Mouse (Mus musculus) C2C12 (cell line): ENCODE results near the gene Mmgt1. TPM values are rescaled to one million over a fixed set of nuclear protein-coding genes. Genes with fewer than 3 reads are reported as not detected.

ENCODE experiments used
- H3K27me3 ChIP-seq: one replicate; pipeline ENCODE4 v1.6.1; 2011; ENCODE audit not compliant: control insufficient read depth, insufficient read depth, insufficient read length
- H3K36me3 ChIP-seq: one replicate; pipeline ENCODE4 v1.6.1; 2011; ENCODE audit not compliant: control insufficient read depth, insufficient read depth
- H3K4me3 ChIP-seq: one replicate; pipeline ENCODE4 v1.5.1; 2011; ENCODE audit warnings: mild to moderate bottlenecking, control low read depth; ENCODE audit not compliant: poor library complexity, insufficient read depth, severe bottlenecking
- H3K79me2 ChIP-seq: one replicate; pipeline ENCODE4 v1.6.1; 2011; ENCODE audit not compliant: control insufficient read depth, insufficient read depth
- H3K79me3 ChIP-seq: one replicate; pipeline ENCODE4 v1.6.1; 2011; ENCODE audit warnings: low read depth, control low read depth
- H3ac ChIP-seq: one replicate; pipeline ENCODE3; 2011; ENCODE audit warnings: low read depth; ENCODE audit not compliant: control insufficient read depth, insufficient read length
- CEBPB ChIP-seq: IDR thresholded peaks from one replicate; pipeline ENCODE4 v1.6.1; 2011; ENCODE audit warnings: low read depth, mild to moderate bottlenecking, control low read depth, moderate library complexity
- CTCF ChIP-seq: IDR thresholded peaks from one replicate; pipeline ENCODE4 v1.5.1; 2011; ENCODE audit not compliant: control insufficient read depth, insufficient read depth, insufficient read length
- FOSL1 ChIP-seq: IDR thresholded peaks from one replicate; pipeline ENCODE4 v1.8.0; 2011; ENCODE audit warnings: mild to moderate bottlenecking, low read length; ENCODE audit not compliant: poor library complexity, insufficient read depth, severe bottlenecking
- MAX ChIP-seq: IDR thresholded peaks from one replicate; pipeline ENCODE4 v1.6.1; 2011; ENCODE audit warnings: mild to moderate bottlenecking, control low read depth
- MYOD1 ChIP-seq: IDR thresholded peaks from one replicate; pipeline ENCODE4 v1.6.1; 2011; ENCODE audit warnings: low read depth; ENCODE audit not compliant: control insufficient read depth, insufficient read length
- MYOG ChIP-seq: IDR thresholded peaks from one replicate; pipeline ENCODE4 v1.6.1; 2011; ENCODE audit not compliant: control insufficient read depth, insufficient read length; ENCODE audit errors: extremely low read depth
- USF1 ChIP-seq: IDR thresholded peaks from one replicate; pipeline ENCODE4 v1.6.1; 2011; ENCODE audit warnings: low read depth, mild to moderate bottlenecking, control low read depth, moderate library complexity
- polyA plus RNA-seq: library from polyadenylated mRNA; unstranded; fragments of >200 nt; fragmentation: generic; extraction: Trizol; gene quantifications from one replicate; pipeline ENCODE4 v1.2.1, GENCODE M21; 2012; ENCODE audit warnings: missing spikeins

Mmgt1 gene
- polyA plus RNA-seq, 1 experiment, result 11.7 TPM

DNA sequence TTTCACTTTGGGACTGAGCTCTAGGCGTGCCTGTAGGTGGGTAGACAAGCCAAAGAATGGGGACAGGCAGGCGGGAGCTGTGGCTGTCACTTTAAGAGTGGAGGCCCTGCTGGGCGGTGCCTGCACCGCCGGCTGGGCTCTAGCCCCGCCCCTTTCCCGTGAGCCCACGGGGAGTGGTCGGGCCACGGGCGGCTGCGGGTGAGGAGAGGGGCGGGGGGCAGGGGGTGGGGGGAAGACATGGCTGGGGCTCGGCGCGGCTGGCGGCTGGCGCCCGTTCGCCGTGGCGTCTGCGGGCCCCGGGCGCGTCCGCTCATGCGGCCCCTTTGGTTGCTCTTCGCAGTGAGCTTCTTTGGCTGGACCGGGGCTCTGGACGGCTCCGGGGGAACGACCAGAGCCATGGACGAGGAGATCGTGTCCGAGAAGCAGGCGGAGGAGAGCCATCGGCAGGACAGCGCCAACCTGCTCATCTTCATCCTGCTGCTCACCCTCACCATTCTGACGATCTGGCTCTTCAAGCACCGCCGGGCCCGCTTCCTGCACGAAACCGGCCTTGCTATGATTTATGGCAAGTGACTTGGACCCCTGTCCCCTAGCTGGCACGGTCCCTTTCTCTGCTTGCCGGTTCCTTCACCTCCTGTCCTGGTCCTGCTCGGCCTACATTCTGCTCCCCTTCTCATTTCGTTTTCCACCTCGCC is 11.9 kb upstream of the Mmgt1 start, which contains the start of gene Slc9a6:
Gene Slc9a6 (plus strand): TSS at position 135 of the 695 bp plus-strand sequence.
- Histone ChIP-seq H3K79me3 (no peaks in the 10 kb centered on the region), H3K79me2 (no peaks in the 10 kb centered on the region), H3K36me3 (no peaks in the 10 kb centered on the region), H3K4me3 (peak within 1 kb of the TSS; percentile 40), H3ac (peak within 1 kb of the TSS; percentile 58), H3K27me3 (no peaks in the 10 kb centered on the region)
- TF ChIP-seq USF1 (no peak), MYOG (no peak), MAX (no peak), CTCF (no peak)

DNA sequence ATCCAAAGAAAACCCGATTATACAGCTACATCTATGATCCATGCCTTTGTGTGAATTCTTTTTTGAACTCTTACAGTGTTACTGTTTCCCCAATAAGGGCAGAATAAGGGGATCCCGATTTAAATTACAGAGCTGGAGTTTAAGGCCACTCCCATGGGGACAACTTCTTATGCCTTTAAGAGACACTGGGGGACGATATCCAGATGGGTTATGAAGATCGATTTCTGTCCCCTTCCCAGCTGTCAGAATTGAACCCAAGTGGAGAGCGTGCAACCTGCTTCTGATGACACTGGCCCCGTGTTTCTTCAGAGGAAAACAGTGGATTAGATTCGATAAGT is 11.4 kb upstream of the Mmgt1 start:
- H3K79me3 ChIP-seq, result no peaks in the 10 kb centered on the region
- H3K27me3 ChIP-seq, result no peaks in the 10 kb centered on the region
- H3K4me3 ChIP-seq, result no peak overlapping the region
- H3K79me2 ChIP-seq, result no peaks in the 10 kb centered on the region
- TF ChIP-seq MYOG (no peak), MYOD1 (no peak), CTCF (no peak), MAX (no peak), USF1 (no peak), CEBPB (no peak), FOSL1 (no peak)
- H3K36me3 ChIP-seq, result no peaks in the 10 kb centered on the region
- H3ac ChIP-seq, result peak overlapping the region; percentile 50

DNA sequence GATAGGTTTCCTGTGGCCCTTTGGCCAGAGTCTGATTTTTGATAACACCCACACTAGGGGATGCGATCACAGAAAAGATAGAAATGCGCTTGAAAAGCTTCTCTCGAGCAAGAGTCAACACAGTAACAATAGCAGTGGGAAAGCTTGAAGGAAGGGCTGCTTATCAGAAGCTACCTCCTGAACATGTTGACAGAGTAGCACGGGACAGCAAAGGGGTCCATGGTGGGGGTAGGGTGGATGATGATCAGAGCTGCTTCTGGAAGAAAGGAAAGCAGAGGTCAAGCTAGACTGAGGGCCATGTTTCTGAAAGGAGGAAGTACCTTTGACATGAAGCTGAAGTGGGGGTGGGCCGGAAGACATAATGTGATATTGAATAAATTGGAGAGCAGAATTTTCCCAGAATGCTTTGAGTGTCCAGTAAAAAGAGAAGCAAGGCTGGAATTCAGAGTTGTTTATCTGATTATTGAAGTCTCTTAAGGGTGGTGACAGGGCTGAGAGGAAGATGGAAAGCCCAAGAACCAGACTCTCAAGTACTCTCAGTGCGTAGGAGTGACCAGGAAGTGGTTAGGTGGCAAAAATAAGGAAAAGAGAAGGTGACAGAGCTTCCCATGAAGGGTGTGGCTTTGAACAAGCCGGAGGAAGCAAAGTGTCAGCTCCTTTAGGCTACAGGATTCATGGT is 9.3 kb upstream of the Mmgt1 start:
- Histone ChIP-seq H3K79me3 (no peaks in the 10 kb centered on the region), H3K36me3 (no peaks in the 10 kb centered on the region), H3K4me3 (no peak overlapping the region), H3K79me2 (no peaks in the 10 kb centered on the region), H3ac (no peak overlapping the region), H3K27me3 (no peaks in the 10 kb centered on the region)
- no peak for TF ChIP-seq FOSL1
- no peak for TF ChIP-seq USF1
- no peak for TF ChIP-seq CEBPB
- TF ChIP-seq MYOD1, result no peak
- no peak for TF ChIP-seq MYOG
- TF ChIP-seq CTCF, result no peak
- TF ChIP-seq MAX, result no peak

DNA sequence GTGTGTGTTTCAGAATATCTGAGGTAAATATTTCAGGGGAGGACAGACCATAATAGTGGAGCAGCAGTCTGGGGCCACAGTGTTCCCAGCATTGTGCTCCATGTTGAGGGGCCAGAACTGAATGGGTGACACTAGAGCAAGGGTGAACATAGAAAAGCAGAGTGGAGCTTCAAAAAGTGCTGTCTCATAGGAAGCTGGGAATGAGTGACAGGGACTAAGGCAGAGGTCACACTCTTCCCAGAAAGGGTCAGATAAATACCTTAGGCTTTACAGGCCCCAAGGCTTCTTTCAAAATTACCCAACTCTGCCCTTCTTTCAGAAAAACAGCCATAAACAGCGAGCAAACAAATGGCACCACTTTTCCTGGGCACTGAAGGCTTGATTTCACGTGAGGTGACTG is 8.7 kb upstream of the Mmgt1 start:
- H3K79me2 ChIP-seq, result no peaks in the 10 kb centered on the region
- no peaks in the 10 kb centered on the region for H3K79me3 ChIP-seq
- no peaks in the 10 kb centered on the region for H3K27me3 ChIP-seq
- H3K36me3 ChIP-seq, result no peaks in the 10 kb centered on the region
- TF ChIP-seq FOSL1 (no peak), USF1 (no peak), MAX (no peak), CEBPB (no peak), MYOD1 (no peak), MYOG (no peak), CTCF (no peak)
- H3ac ChIP-seq, result no peak overlapping the region
- no peak overlapping the region for H3K4me3 ChIP-seq

DNA sequence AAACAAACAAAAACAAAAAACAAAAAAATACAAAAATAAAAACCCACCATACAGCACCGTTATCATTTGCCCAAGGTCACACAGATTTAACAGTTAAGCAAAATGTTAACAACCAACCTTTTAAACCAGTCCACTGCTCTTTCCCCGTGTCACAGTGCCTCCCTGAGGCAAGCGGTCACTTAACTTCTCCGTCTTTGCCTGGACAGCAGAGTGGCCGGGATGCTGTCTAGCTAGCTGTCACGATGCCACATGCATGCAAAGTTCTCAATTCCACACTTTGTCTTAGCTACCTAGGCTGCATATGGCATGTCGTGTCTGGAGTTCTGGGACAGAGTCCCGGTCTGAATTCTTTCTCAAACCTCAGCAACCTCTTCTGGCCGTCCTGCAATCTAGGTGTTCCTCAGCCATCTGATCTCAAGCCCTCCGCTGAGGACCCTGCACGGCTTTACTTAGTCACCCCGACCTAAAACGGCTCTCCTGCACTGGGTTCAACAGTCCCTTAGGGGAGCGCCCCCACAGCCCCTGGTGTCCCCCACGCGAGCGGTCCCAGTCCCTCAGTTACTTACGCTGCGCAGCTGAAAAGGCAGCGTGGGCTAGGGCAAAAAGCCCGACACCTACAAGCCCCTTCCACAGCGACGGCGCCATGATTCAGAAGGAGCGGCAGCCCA is 516 bp downstream of the Mmgt1 start:
- Histone ChIP-seq H3K79me2 (peaks cover 52% of the 10 kb centered on the region), H3K4me3 (peak overlapping the region; percentile 59), H3ac (peak overlapping the region; percentile 77), H3K36me3 (peaks cover 10% of the 10 kb centered on the region), H3K27me3 (no peaks in the 10 kb centered on the region), H3K79me3 (peaks cover 31% of the 10 kb centered on the region)
- TF ChIP-seq MAX, result peak; percentile 25
- no peak for TF ChIP-seq USF1
- no peak for TF ChIP-seq CTCF

DNA sequence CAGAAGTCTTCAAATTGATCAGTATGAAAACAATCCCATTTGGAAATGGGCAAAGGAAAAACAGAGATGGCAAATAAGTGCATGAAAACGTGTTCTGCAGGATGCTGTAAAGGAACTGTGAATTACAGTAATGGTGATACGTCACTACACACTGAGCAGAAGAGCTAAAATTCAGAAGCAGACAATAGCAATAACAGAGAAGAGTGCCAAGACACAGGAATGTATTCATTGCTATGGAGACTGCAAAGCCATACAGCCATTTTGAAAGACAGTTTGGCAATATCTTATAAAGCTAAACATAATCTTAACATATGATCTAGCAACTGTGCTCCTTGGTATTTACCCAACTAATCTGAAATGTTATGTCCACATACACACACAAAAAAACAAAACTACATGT is 19.7 kb downstream of the Mmgt1 start:
- H3K36me3 ChIP-seq, result no peaks in the 10 kb centered on the region
- no peak overlapping the region for H3ac ChIP-seq
- no peaks in the 10 kb centered on the region for H3K27me3 ChIP-seq
- no peak overlapping the region for H3K4me3 ChIP-seq
- TF ChIP-seq USF1 (no peak), CTCF (no peak), MYOD1 (no peak), FOSL1 (no peak), MYOG (no peak), CEBPB (no peak), MAX (no peak)
- no peaks in the 10 kb centered on the region for H3K79me2 ChIP-seq
- no peaks in the 10 kb centered on the region for H3K79me3 ChIP-seq
